Mouse (Mus musculus) heart, embryonic 13.5 days (tissue): Measurements from ENCODE around the gene Ppp2r1a. TPM values are rescaled to one million over a fixed set of nuclear protein-coding genes. Genes with fewer than 3 reads are reported as not detected.

Experiments
- ATAC-seq: fragments of 200-750 bp; cut with Nextera tagmentation; 2 replicates; pipeline ENCODE4 v1.8.0; 2017; ENCODE audit warnings: moderate TSS enrichment; ENCODE audit not compliant: insufficient number of reproducible peaks, low FRiP score, low TSS enrichment; ENCODE audit errors: extremely low read depth
- H3K27ac ChIP-seq: fragments of 300-500 bp; sonication (generic); replicated peaks from 2 replicates; pipeline ENCODE4 v1.5.1; 2015; ENCODE audit warnings: moderate library complexity, mild to moderate bottlenecking, inconsistent platforms
- H3K27me3 ChIP-seq: fragments of 300-500 bp; sonication (generic); replicated peaks from 2 replicates; pipeline ENCODE4 v1.6.1; 2015; ENCODE audit warnings: mild to moderate bottlenecking, inconsistent platforms
- H3K36me3 ChIP-seq: fragments of 300-500 bp; sonication (generic); 2 replicates; pipeline ENCODE4 v1.6.1; 2015; ENCODE audit warnings: mild to moderate bottlenecking, inconsistent platforms
- H3K4me1 ChIP-seq: fragments of 300-500 bp; sonication (generic); 2 replicates; pipeline ENCODE4 v1.6.1; 2015; ENCODE audit warnings: inconsistent platforms
- H3K4me2 ChIP-seq: fragments of 300-500 bp; sonication (generic); 2 replicates; pipeline ENCODE4 v1.6.1; 2015; ENCODE audit warnings: inconsistent platforms, mild to moderate bottlenecking, moderate library complexity
- H3K4me3 ChIP-seq: fragments of 300-500 bp; sonication (generic); 2 replicates; pipeline ENCODE4 v1.5.1; 2015; ENCODE audit warnings: moderate library complexity, mild to moderate bottlenecking, inconsistent platforms
- H3K9ac ChIP-seq: fragments of 300-500 bp; sonication (generic); 2 replicates; pipeline ENCODE4 v1.6.1; 2015; ENCODE audit warnings: inconsistent platforms, mild to moderate bottlenecking, moderate library complexity
- H3K9me3 ChIP-seq: fragments of 300-500 bp; sonication (generic); 2 replicates; pipeline ENCODE4 v1.6.1; 2016; ENCODE audit warnings: inconsistent platforms
- WGBS: fragments of 180-500 bp; shearing (Covaris S2); methylation state at CpG from one replicate; pipeline ENCODE4 v1.1.7; 2015; ENCODE audit warnings: mixed read lengths; 5-methylcytosine and 5-hydroxymethylcytosine counted together
- polyA plus RNA-seq: library from polyadenylated mRNA; unstranded; fragments of >200 nt; fragmentation: Nextera tagmentation; extraction: Ambion mirVana; gene quantifications from 2 replicates; pipeline ENCODE4 v1.2.1, GENCODE M21; 2015

Gene Ppp2r1a
- polyA plus RNA-seq, 1 experiment from 2014 or later, result 353 TPM

- H3K4me1 ChIP-seq, result peaks cover 19% of the 10 kb centered on the region
- H3K9me3 ChIP-seq, result no peaks in the 10 kb centered on the region
- peak; percentile 83 for ATAC-seq
- peak within 1 kb of the TSS; percentile 91 for H3K4me2 ChIP-seq
- H3K27ac ChIP-seq, result peak within 1 kb of the TSS; percentile 95
- H3K27me3 ChIP-seq, result no peaks in the 10 kb centered on the region; the same call in 1 of the 2 replicates
- peak within 1 kb of the TSS; percentile 92 for H3K4me3 ChIP-seq
- H3K9ac ChIP-seq, result peak within 1 kb of the TSS; percentile 93
- 6% methylated on average over 36 of the region's 36 CpGs for WGBS
- peaks cover 27% of the 10 kb centered on the region for H3K36me3 ChIP-seq
These were observed 63.5 kb downstream of the Ppp2r1a start, which contains the start of gene Zfp160 for GRCm38 (mm10) chr17:21008382-21009331. TSS of gene Zfp160 (plus strand) at chr17:21008903.

- peak overlapping the region; percentile 91 for H3K4me2 ChIP-seq
- H3K27me3 ChIP-seq, result no peaks in the 10 kb centered on the region; the same call in 1 of the 2 replicates
- H3K4me3 ChIP-seq, result peak overlapping the region; percentile 92
- 25% methylated on average over 1 of the region's 1 CpGs for WGBS
- H3K4me1 ChIP-seq, result peaks cover 19% of the 10 kb centered on the region
- peaks cover 34% of the 10 kb centered on the region for H3K36me3 ChIP-seq
- H3K9ac ChIP-seq, result peak overlapping the region; percentile 93
- no peak for ATAC-seq
- peak overlapping the region; percentile 95 for H3K27ac ChIP-seq
- no peaks in the 10 kb centered on the region for H3K9me3 ChIP-seq
These were observed 64.6 kb downstream of the Ppp2r1a start for GRCm38 (mm10) chr17:21009726-21010125.

Other genes with a start within 250 kb of the Ppp2r1a start
- not detected in 2 replicates for gene Vmn1r227, start 215.5 kb upstream of the Ppp2r1a start, polyA plus RNA-seq
- gene Vmn1r228, start 159.2 kb upstream of the Ppp2r1a start, polyA plus RNA-seq, result not detected in 2 replicates
- gene Vmn1r229, start 133.8 kb upstream of the Ppp2r1a start, polyA plus RNA-seq, result not detected in 2 replicates
- gene Vmn1r230, start 104.9 kb upstream of the Ppp2r1a start, polyA plus RNA-seq, result not detected in 2 replicates
- not detected in 2 replicates for gene Vmn1r231, start 40.2 kb upstream of the Ppp2r1a start, polyA plus RNA-seq
- not detected in 2 replicates for gene Vmn1r232, start 25.6 kb upstream of the Ppp2r1a start, polyA plus RNA-seq
- gene Vmn1r233, start 51.2 kb downstream of the Ppp2r1a start, polyA plus RNA-seq, result not detected in 2 replicates
- 8.0 and 10.4 TPM in 2 replicates for gene Zfp160, start 63.6 kb downstream of the Ppp2r1a start, polyA plus RNA-seq